In genomic region chr8:11437862-11438261, GRCm38 (mm10) we compare ENCODE assay signal across 25 mouse cellular contexts. TPM values are rescaled to one million over a fixed set of nuclear protein-coding genes. Genes with fewer than 3 reads are reported as not detected.
DNase-seq lines count a peak whose midpoint lies in the region; ATAC-seq and TF ChIP-seq lines count a peak whose summit lies in the region.
"Had no signal": no experiment of that assay in that cellular context is flagged by ENCODE, and none has a peak within 500 bp of the region (broad histone marks: within the 10 kb centered on the region; RNA-seq: fewer than 3 reads in every experiment).

No protein-coding gene starts in this region.

- H3K27me3 ChIP-seq in E14TG2a.4 (ENCODE audit: insufficient read depth, low read length), result peaks cover 31% of the 10 kb centered on the region
- H3K27me3 ChIP-seq: midbrain, embryonic 15.5 days; Patski had no signal

- no peaks in the 10 kb centered on the region for H3K36me3 ChIP-seq in E14TG2a.4 (ENCODE audit: insufficient read depth, low read length)
- H3K36me3 ChIP-seq: midbrain, embryonic 15.5 days had no signal

- no peak for ATAC-seq in erythroblast, adult 5-6 weeks (replicated peaks; ENCODE audit: low FRiP score, poor library complexity, severe bottlenecking)
- ATAC-seq: forebrain, embryonic 16.5 days; hindbrain, postnatal 0 days; intestine, postnatal 0 days; liver, embryonic 12.5 days; midbrain, embryonic 15.5 days; Patski had no signal

- H3K4me3 ChIP-seq in E14TG2a.4 (replicated peaks; ENCODE audit: low read length), result peak overlapping the region; percentile 51
- H3K4me3 ChIP-seq: hindbrain, embryonic 10.5 days; liver, embryonic 12.5 days; megakaryocyte, embryonic 14.5 days; midbrain, embryonic 15.5 days; myocyte had no signal

- peak; percentile 29 for DNase-seq in layer of hippocampus, adult 11-12 months (ENCODE audit: low spot score)
- no peak for DNase-seq in layer of hippocampus, adult 8-10 months (ENCODE audit: low spot score in 2 of 2)
- DNase-seq in R1 (ENCODE audit: low read depth, low spot score), result peak; percentile 34
- peak; percentile 41 for DNase-seq in right cerebral cortex, postnatal 14 days
- DNase-seq in liver, result no peak
- DNase-seq: adrenal gland, postnatal 14 days; B cell, adult 2 months; cerebellum, adult 11 months; cerebellum, postnatal 10 days; embryo, embryonic 11 days; gastrocnemius, postnatal 10 days; heart, adult 18-20 months; lung, adult 2 months; thymus, postnatal 4 days had no signal

- peaks cover 16% of the 10 kb centered on the region for H3K4me1 ChIP-seq in E14TG2a.4 (replicated peaks; ENCODE audit: low read depth, low read length)
- H3K4me1 ChIP-seq: hindbrain, embryonic 10.5 days; midbrain, embryonic 15.5 days had no signal

- no peak for TF ChIP-seq CTCF in E14TG2a.4 (conservative IDR thresholded peaks at IDR 0.05; ENCODE audit: low read length)

- no peaks in the 10 kb centered on the region for H3K9me3 ChIP-seq in E14TG2a.4 (ENCODE audit: low read length)
- H3K9me3 ChIP-seq: hindbrain, embryonic 10.5 days; liver, embryonic 12.5 days; megakaryocyte, embryonic 14.5 days; midbrain, embryonic 15.5 days had no signal

RNA-seq across cellular contexts. Expression of gene Rab20, which starts 40.6 kb away (rescaled TPM):
- total RNA-seq in layer of hippocampus, adult 8-10 months (2022), result 1 to 10 TPM in 1 of 4 experiments, under 1 TPM in 2, not detected in 1; 0.31 to 2.8 (median 0.90) TPM
- 0.63 and 4.8 TPM in 2 replicates for total RNA-seq in erythroblast, adult 5-6 weeks (2015; ENCODE audit: low replicate concordance)
- 1.5 and 4.4 TPM in 2 replicates for total RNA-seq in erythroblast, adult 5-6 weeks (2017; ENCODE audit: low replicate concordance)

RNA-seq across cellular contexts. Expression of gene Naxd, which starts 59.4 kb away (rescaled TPM):
- total RNA-seq in layer of hippocampus, adult 8-10 months (2022), result 10 to 100 TPM; 57.5 to 64.5 (median 63.5) TPM
- total RNA-seq in erythroblast, adult 5-6 weeks (2015; ENCODE audit: low replicate concordance), result 11.0 and 14.8 TPM in 2 replicates
- total RNA-seq in erythroblast, adult 5-6 weeks (2017; ENCODE audit: low replicate concordance), result 11.7 and 13.9 TPM in 2 replicates

Comparison
In these comparisons a context has a peak if more than half of its experiments do, and no peak if none do; other contexts are left out.
1. DNase-seq: peak in layer of hippocampus, adult 11-12 months (single experiment), R1 (single experiment) and right cerebral cortex, postnatal 14 days (single experiment); none in layer of hippocampus, adult 8-10 months (0 of 2) and liver (single experiment).